Mouse (Mus musculus) gastrocnemius, postnatal 25 days (tissue): ENCODE data around the gene Gm45337. TPM values are rescaled to one million over a fixed set of nuclear protein-coding genes. Genes with fewer than 3 reads are reported as not detected.
"Not testable (repeated sequence)": the region's sequence is repeated elsewhere in the genome, so short reads cannot be mapped to it uniquely, and the experiment has no call there.

Experiments used
- DNase-seq: peaks from one replicate; pipeline ENCODE4 v3.0.0; 2022
- long read RNA-seq, 2 experiments: library from polyadenylated mRNA; stranded (forward); transcript quantifications; one replicate each; pipeline ENCODE4 v2.0.0; 2021
- total RNA-seq, 2 experiments: library from RNA; stranded (reverse); gene quantifications; 1 replicate in 1 of 2; 2 replicates in 1 of 2; pipeline ENCODE4 v1.2.3; 2021

Gene Gm45337
- total RNA-seq = not detected
- long read RNA-seq, experiment 1 = 0 reads
- long read RNA-seq, experiment 2 = 0 reads

- DNase-seq = no peak
Measured at GRCm38 (mm10) chr7:142144507-142144906, at the start of gene Gm45337. Gene Gm45337, minus strand, starts transcription at chr7:142144607.

- no peak for DNase-seq
Measured at GRCm38 (mm10) chr7:142190289-142190688, 45.9 kb upstream of the Gm45337 start, which contains the start of gene Gm10153. Gene Gm10153, minus strand, starts transcription at chr7:142190389.

GRCm38 (mm10) chr7:142188156-142188555 is 43.7 kb upstream of the Gm45337 start:
- no peak for DNase-seq

GRCm38 (mm10) chr7:142181021-142181420 is 36.6 kb upstream of the Gm45337 start:
- no peak for DNase-seq

- DNase-seq = no peak
Measured at GRCm38 (mm10) chr7:142178685-142179084, 34.3 kb upstream of the Gm45337 start.

GRCm38 (mm10) chr7:142175905-142176304 is 31.5 kb upstream of the Gm45337 start, which contains the start of gene Krtap5-2:
Gene Krtap5-2, minus strand, starts transcription at chr7:142176005.
- not testable (repeated sequence) for DNase-seq

- DNase-seq = no peak
Measured at GRCm38 (mm10) chr7:142169836-142170235, 25.4 kb upstream of the Gm45337 start.

GRCm38 (mm10) chr7:142165639-142166038 is 21.2 kb upstream of the Gm45337 start, which contains the start of gene Gm4553:
Gene Gm4553, minus strand, starts transcription at chr7:142165739.
- not testable (repeated sequence) for DNase-seq

- no peak for DNase-seq
Measured at GRCm38 (mm10) chr7:142159366-142159765, 15.0 kb upstream of the Gm45337 start.

- DNase-seq = not testable (repeated sequence)
Measured at GRCm38 (mm10) chr7:142157013-142157412, 12.6 kb upstream of the Gm45337 start, which contains the start of gene Gm29735. Gene Gm29735, minus strand, starts transcription at chr7:142157113.

- no peak for DNase-seq
Measured at GRCm38 (mm10) chr7:142155308-142155707, 10.9 kb upstream of the Gm45337 start.

- DNase-seq = no peak
Measured at GRCm38 (mm10) chr7:142152191-142152590, 7.8 kb upstream of the Gm45337 start.

- DNase-seq = no peak
Measured at GRCm38 (mm10) chr7:142148633-142149032, 4.2 kb upstream of the Gm45337 start.

- DNase-seq = no peak
Measured at GRCm38 (mm10) chr7:142146033-142146432, 1.6 kb upstream of the Gm45337 start.

- DNase-seq = no peak
Measured at GRCm38 (mm10) chr7:142145413-142145940, 1.1 kb upstream of the Gm45337 start.

GRCm38 (mm10) chr7:142143506-142144010 is 849 bp downstream of the Gm45337 start:
- not testable (repeated sequence) for DNase-seq

- no peak for DNase-seq
Measured at GRCm38 (mm10) chr7:142140696-142141095, 3.7 kb downstream of the Gm45337 start.

- DNase-seq = not testable (repeated sequence)
Measured at GRCm38 (mm10) chr7:142135934-142136333, 8.5 kb downstream of the Gm45337 start, which contains the start of gene Gm39115. Gene Gm39115, minus strand, starts transcription at chr7:142136034.

GRCm38 (mm10) chr7:142134206-142134995 is 10.0 kb downstream of the Gm45337 start:
- no peak for DNase-seq

GRCm38 (mm10) chr7:142128843-142129242 is 15.6 kb downstream of the Gm45337 start:
- DNase-seq = no peak

GRCm38 (mm10) chr7:142120629-142121028 is 23.8 kb downstream of the Gm45337 start, which contains the start of gene Gm45618:
Gene Gm45618, minus strand, starts transcription at chr7:142120729.
- not testable (repeated sequence) for DNase-seq

- DNase-seq = no peak
Measured at GRCm38 (mm10) chr7:142119632-142120031, 24.8 kb downstream of the Gm45337 start.

GRCm38 (mm10) chr7:142104747-142105146 is 39.7 kb downstream of the Gm45337 start:
- DNase-seq = no peak
